Mouse (Mus musculus): ENCODE data around the gene Nfix.

DNA sequence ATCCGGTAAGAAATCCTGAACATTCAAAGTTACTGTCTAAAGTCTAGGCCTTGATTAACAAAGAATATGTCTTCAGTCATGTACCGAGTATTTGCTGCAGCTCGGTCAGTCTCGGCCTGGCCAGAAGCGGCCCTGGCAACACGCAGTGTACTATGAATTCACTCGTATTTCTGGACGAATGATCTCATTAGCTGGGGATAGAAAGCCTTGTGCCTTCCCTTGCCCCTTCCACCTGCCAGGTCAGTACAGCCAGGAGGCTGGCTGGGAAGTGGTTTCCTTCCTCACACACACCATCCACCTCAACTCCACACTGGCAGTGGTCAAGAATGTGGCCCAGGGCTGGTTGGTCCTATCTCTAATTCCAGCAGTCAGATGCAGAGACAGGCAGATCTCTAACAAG lies 30.8 kb downstream of the Nfix start:
- no peak for TF ChIP-seq SRF (IDR thresholded peaks at IDR 0.05; ENCODE audit: control insufficient read depth, insufficient read length, low read depth)
- TF ChIP-seq MYOG (IDR thresholded peaks at IDR 0.05; ENCODE audit: control insufficient read depth in 1 of 3, insufficient read depth in 1 of 3, insufficient read length in 2 of 3, low read depth in 2 of 3): no peak
- TF ChIP-seq MYOD1 (IDR thresholded peaks at IDR 0.05; ENCODE audit: control insufficient read depth in 1 of 3, insufficient read length in 2 of 3, low read depth in 2 of 3): no peak
- no peak for TF ChIP-seq POLR2A (IDR thresholded peaks at IDR 0.05; ENCODE audit: insufficient read length, low read depth)
- no peak for TF ChIP-seq TCF12 (IDR thresholded peaks at IDR 0.05; ENCODE audit: insufficient read depth, poor library complexity, severe bottlenecking)
- no peak for TF ChIP-seq POLR2AphosphoS2 (IDR thresholded peaks at IDR 0.05; ENCODE audit: insufficient read length, low read depth)
- TF ChIP-seq USF1 (IDR thresholded peaks at IDR 0.05; ENCODE audit: low read depth): no peak
- no peak for TF ChIP-seq REST (IDR thresholded peaks at IDR 0.05; ENCODE audit: insufficient read depth, insufficient read length)
- no peak for TF ChIP-seq MAX (IDR thresholded peaks at IDR 0.05; ENCODE audit: low read depth)
- TF ChIP-seq E2F4 (IDR thresholded peaks at IDR 0.05; ENCODE audit: insufficient read depth): no peak
- TF ChIP-seq CEBPB (IDR thresholded peaks at IDR 0.05; ENCODE audit: insufficient read depth, poor library complexity, severe bottlenecking): no peak

Data from myocyte (in vitro differentiated cells).